Mouse (Mus musculus): ENCODE data around the gene Alpi. TPM values are rescaled to one million over a fixed set of nuclear protein-coding genes. Genes with fewer than 3 reads are reported as not detected.
A peak's percentile ranks its signal among the peaks of the same experiment; 100 is the strongest.

Gene Alpi
- not detected in 2 replicates for polyA plus RNA-seq (2015; fragmentation: Nextera tagmentation; extraction: Ambion mirVana)

GRCm38 (mm10) chr1:87101411-87101810, at the start of gene Alpi:
TSS of gene Alpi (minus strand) at chr1:87101606.
- no peak within 1 kb of the TSS for H3K9ac ChIP-seq (replicated peaks)
- 94% methylated on average over 1 of the region's 1 CpGs for WGBS
- no peak for ATAC-seq (replicated peaks)
- no peak within 1 kb of the TSS for H3K4me2 ChIP-seq (replicated peaks)
- no peaks in the 10 kb centered on the region for H3K36me3 ChIP-seq
- H3K9me3 ChIP-seq, result no peaks in the 10 kb centered on the region
- no peak within 1 kb of the TSS for H3K4me3 ChIP-seq
- no peaks in the 10 kb centered on the region for H3K27me3 ChIP-seq
- H3K4me1 ChIP-seq, result no peaks in the 10 kb centered on the region
- no peak within 1 kb of the TSS for H3K27ac ChIP-seq (replicated peaks)

GRCm38 (mm10) chr1:87149422-87149821, 48.0 kb upstream of the Alpi start:
- Histone ChIP-seq H3K4me1 (peaks cover 12% of the 10 kb centered on the region), H3K4me3 (no peak overlapping the region), H3K27me3 (peaks cover 42% of the 10 kb centered on the region), H3K9me3 (no peaks in the 10 kb centered on the region), H3K4me2 (replicated peaks) (no peak overlapping the region), H3K27ac (replicated peaks) (no peak overlapping the region), H3K9ac (replicated peaks) (no peak overlapping the region), H3K36me3 (no peaks in the 10 kb centered on the region)
- WGBS, result 37% methylated on average over 13 of the region's 13 CpGs
- no peak for ATAC-seq (replicated peaks)

GRCm38 (mm10) chr1:87143141-87143540, 41.7 kb upstream of the Alpi start:
- Histone ChIP-seq H3K27me3 (no peaks in the 10 kb centered on the region), H3K4me1 (peaks cover 7% of the 10 kb centered on the region; the same call in 1 of the 2 replicates), H3K9ac (replicated peaks) (no peak overlapping the region), H3K4me3 (no peak overlapping the region), H3K4me2 (replicated peaks) (no peak overlapping the region), H3K9me3 (no peaks in the 10 kb centered on the region), H3K36me3 (no peaks in the 10 kb centered on the region), H3K27ac (replicated peaks) (no peak overlapping the region)
- WGBS, result 70% methylated on average over 10 of the region's 10 CpGs
- ATAC-seq (replicated peaks), result 0 out of 2 replicates have a peak, but pooled peaks have one; percentile 11

- Histone ChIP-seq H3K36me3 (no peaks in the 10 kb centered on the region), H3K9ac (replicated peaks) (no peak overlapping the region), H3K4me2 (replicated peaks) (no peak overlapping the region), H3K27ac (replicated peaks) (no peak overlapping the region), H3K4me3 (no peak overlapping the region), H3K4me1 (peaks cover 7% of the 10 kb centered on the region; the same call in 1 of the 2 replicates), H3K27me3 (no peaks in the 10 kb centered on the region), H3K9me3 (no peaks in the 10 kb centered on the region)
- 46% methylated on average over 9 of the region's 9 CpGs for WGBS
- peak; percentile 60 for ATAC-seq (replicated peaks)
These were observed 41.0 kb upstream of the Alpi start for GRCm38 (mm10) chr1:87142456-87142855.

- no peaks in the 10 kb centered on the region for H3K36me3 ChIP-seq
- H3K4me1 ChIP-seq, result peaks cover 7% of the 10 kb centered on the region; the same call in 1 of the 2 replicates
- no peak overlapping the region for H3K4me3 ChIP-seq
- WGBS, result 64% methylated on average over 4 of the region's 4 CpGs
- H3K27ac ChIP-seq (replicated peaks), result no peak overlapping the region
- no peaks in the 10 kb centered on the region for H3K27me3 ChIP-seq
- no peak overlapping the region for H3K4me2 ChIP-seq (replicated peaks)
- ATAC-seq (replicated peaks), result no peak
- H3K9me3 ChIP-seq, result no peaks in the 10 kb centered on the region
- no peak overlapping the region for H3K9ac ChIP-seq (replicated peaks)
These were observed 40.1 kb upstream of the Alpi start for GRCm38 (mm10) chr1:87141550-87141949.

GRCm38 (mm10) chr1:87131803-87132202, 30.4 kb upstream of the Alpi start:
- ATAC-seq (replicated peaks), result no peak
- no peak overlapping the region for H3K4me2 ChIP-seq (replicated peaks)
- peaks cover 4% of the 10 kb centered on the region; the same call in 1 of the 2 replicates for H3K4me1 ChIP-seq
- no peaks in the 10 kb centered on the region for H3K9me3 ChIP-seq
- no peak overlapping the region for H3K27ac ChIP-seq (replicated peaks)
- WGBS, result 88% methylated on average over 4 of the region's 4 CpGs
- H3K36me3 ChIP-seq, result no peaks in the 10 kb centered on the region
- H3K9ac ChIP-seq (replicated peaks), result no peak overlapping the region
- no peak overlapping the region for H3K4me3 ChIP-seq
- H3K27me3 ChIP-seq, result peaks cover 16% of the 10 kb centered on the region; the same call in 1 of the 2 replicates

- H3K27me3 ChIP-seq, result peaks cover 22% of the 10 kb centered on the region; the same call in 1 of the 2 replicates
- peak overlapping the region; percentile 33 for H3K4me2 ChIP-seq (replicated peaks)
- H3K9ac ChIP-seq (replicated peaks), result no peak overlapping the region
- H3K36me3 ChIP-seq, result no peaks in the 10 kb centered on the region
- peak overlapping the region; percentile 21 for H3K4me3 ChIP-seq
- WGBS, result 6% methylated on average over 43 of the region's 43 CpGs
- no peaks in the 10 kb centered on the region for H3K9me3 ChIP-seq
- H3K27ac ChIP-seq (replicated peaks), result no peak overlapping the region
- peaks cover 4% of the 10 kb centered on the region; the same call in 1 of the 2 replicates for H3K4me1 ChIP-seq
- 0 out of 2 replicates have a peak, but pooled peaks have one; percentile 13 for ATAC-seq (replicated peaks)
These were observed 26.0 kb upstream of the Alpi start for GRCm38 (mm10) chr1:87127206-87128030.

GRCm38 (mm10) chr1:87124673-87125072, 23.3 kb upstream of the Alpi start, which contains the start of gene Akp3:
TSS of gene Akp3 (plus strand) at chr1:87124973.
- Histone ChIP-seq H3K36me3 (no peaks in the 10 kb centered on the region), H3K9ac (replicated peaks) (no peak within 1 kb of the TSS), H3K4me1 (peaks cover 4% of the 10 kb centered on the region; the same call in 1 of the 2 replicates), H3K4me2 (replicated peaks) (no peak within 1 kb of the TSS), H3K27me3 (peaks cover 22% of the 10 kb centered on the region; the same call in 1 of the 2 replicates), H3K9me3 (no peaks in the 10 kb centered on the region), H3K27ac (replicated peaks) (no peak within 1 kb of the TSS), H3K4me3 (no peak within 1 kb of the TSS)
- ATAC-seq (replicated peaks), result no peak
- 73% methylated on average over 6 of the region's 6 CpGs for WGBS

GRCm38 (mm10) chr1:87114784-87115183, 13.4 kb upstream of the Alpi start:
- no peak overlapping the region for H3K4me2 ChIP-seq (replicated peaks)
- no peaks in the 10 kb centered on the region for H3K36me3 ChIP-seq
- H3K9ac ChIP-seq (replicated peaks), result no peak overlapping the region
- H3K4me1 ChIP-seq, result no peaks in the 10 kb centered on the region
- H3K27ac ChIP-seq (replicated peaks), result no peak overlapping the region
- no peaks in the 10 kb centered on the region for H3K27me3 ChIP-seq
- ATAC-seq (replicated peaks), result no peak
- 79% methylated on average over 1 of the region's 1 CpGs for WGBS
- no peak overlapping the region for H3K4me3 ChIP-seq
- no peaks in the 10 kb centered on the region for H3K9me3 ChIP-seq

GRCm38 (mm10) chr1:87111719-87112354, 10.4 kb upstream of the Alpi start:
- Histone ChIP-seq H3K4me2 (replicated peaks) (no peak overlapping the region), H3K27me3 (no peaks in the 10 kb centered on the region), H3K36me3 (no peaks in the 10 kb centered on the region), H3K4me1 (no peaks in the 10 kb centered on the region), H3K27ac (replicated peaks) (no peak overlapping the region), H3K4me3 (no peak overlapping the region), H3K9ac (replicated peaks) (no peak overlapping the region), H3K9me3 (no peaks in the 10 kb centered on the region)
- no peak for ATAC-seq (replicated peaks)
- WGBS, result 43% methylated on average over 9 of the region's 9 CpGs

- ATAC-seq (replicated peaks), result no peak
- no peaks in the 10 kb centered on the region for H3K9me3 ChIP-seq
- no peak overlapping the region for H3K27ac ChIP-seq (replicated peaks)
- H3K4me3 ChIP-seq, result no peak overlapping the region
- no peaks in the 10 kb centered on the region for H3K4me1 ChIP-seq
- H3K9ac ChIP-seq (replicated peaks), result no peak overlapping the region
- H3K36me3 ChIP-seq, result no peaks in the 10 kb centered on the region
- WGBS, result 89% methylated on average over 4 of the region's 4 CpGs
- H3K4me2 ChIP-seq (replicated peaks), result no peak overlapping the region
- H3K27me3 ChIP-seq, result no peaks in the 10 kb centered on the region
These were observed 7.2 kb upstream of the Alpi start for GRCm38 (mm10) chr1:87108564-87108963.

- H3K4me1 ChIP-seq, result no peaks in the 10 kb centered on the region
- H3K9me3 ChIP-seq, result no peaks in the 10 kb centered on the region
- WGBS, result 82% methylated on average over 8 of the region's 8 CpGs
- no peak overlapping the region for H3K27ac ChIP-seq (replicated peaks)
- H3K9ac ChIP-seq (replicated peaks), result no peak overlapping the region
- no peak overlapping the region for H3K4me2 ChIP-seq (replicated peaks)
- ATAC-seq (replicated peaks), result no peak
- H3K27me3 ChIP-seq, result no peaks in the 10 kb centered on the region
- H3K36me3 ChIP-seq, result no peaks in the 10 kb centered on the region
- H3K4me3 ChIP-seq, result no peak overlapping the region
These were observed 5.1 kb upstream of the Alpi start for GRCm38 (mm10) chr1:87106536-87106935.
